Mouse (Mus musculus) MEL (cell line): ENCODE measurements around the gene Sec24a. TPM values are rescaled to one million over a fixed set of nuclear protein-coding genes. Genes with fewer than 3 reads are reported as not detected.

Source experiments
- DNase-seq: peaks from one replicate; pipeline ENCODE4 v3.0.0; 2011; ENCODE audit warnings: low read depth, low spot score
- H3K27ac ChIP-seq: 2 replicates; pipeline ENCODE4 v1.5.1; 2012; ENCODE audit warnings: low read depth, mild to moderate bottlenecking, control low read depth, low read length, moderate library complexity; ENCODE audit not compliant: control insufficient read depth
- H3K27me3 ChIP-seq, 2 experiments: fragments of 150-350 bp in 1 of 2; sonication (generic) in 1 of 2; 2 replicates each; pipeline ENCODE4 v1.6.1; 2012; ENCODE audit warnings: low read length in 2 of 2, mild to moderate bottlenecking in 2 of 2, improper control_type of control experiment in 1 of 2, moderate library complexity in 1 of 2; ENCODE audit not compliant: insufficient read depth in 2 of 2, control insufficient read depth in 1 of 2
- H3K36me3 ChIP-seq, 2 experiments: 2 replicates each; pipeline ENCODE4 v1.6.1; 2012 to 2014; ENCODE audit warnings: low read length in 2 of 2, improper control_type of control experiment in 1 of 2, inconsistent platforms in 1 of 2, mild to moderate bottlenecking in 1 of 2; ENCODE audit not compliant: insufficient read depth in 2 of 2, control insufficient read depth in 1 of 2
- H3K4me1 ChIP-seq, 2 experiments: fragments of 150-350 bp in 1 of 2; sonication (generic) in 1 of 2; 2 replicates each; pipeline ENCODE4 v1.6.1; 2012; ENCODE audit warnings: low read length in 2 of 2, improper control_type of control experiment in 1 of 2, mild to moderate bottlenecking in 1 of 2; ENCODE audit not compliant: insufficient read depth in 2 of 2, control insufficient read depth in 1 of 2
- H3K4me3 ChIP-seq, 2 experiments: fragments of 150-350 bp in 1 of 2; sonication (generic) in 1 of 2; 2 replicates each; pipeline ENCODE4 v1.5.1; 2012; ENCODE audit warnings: low read depth in 2 of 2, low read length in 2 of 2, mild to moderate bottlenecking in 2 of 2, moderate library complexity in 2 of 2, control low read depth in 1 of 2, improper control_type of control experiment in 1 of 2; ENCODE audit not compliant: control insufficient read depth in 1 of 2, insufficient read depth in 1 of 2
- H3K79me2 ChIP-seq: 2 replicates; pipeline ENCODE4 v1.6.1; 2012; ENCODE audit warnings: mild to moderate bottlenecking, low read length, moderate library complexity; ENCODE audit not compliant: control insufficient read depth, poor library complexity, insufficient read depth
- H3K9ac ChIP-seq: 2 replicates; pipeline ENCODE4 v1.6.1; 2012; ENCODE audit warnings: low read depth, mild to moderate bottlenecking, control low read depth, low read length, moderate library complexity; ENCODE audit not compliant: control insufficient read depth, poor library complexity, severe bottlenecking
- H3K9me3 ChIP-seq: fragments of 150-350 bp; sonication (generic); replicated peaks from 2 replicates; pipeline ENCODE4 v1.6.1; 2012; ENCODE audit warnings: mild to moderate bottlenecking, low read length, improper control_type of control experiment, moderate library complexity; ENCODE audit not compliant: insufficient read depth
- BHLHE40 ChIP-seq: IDR thresholded peaks from 2 replicates; pipeline ENCODE4 v1.6.1; 2012; ENCODE audit warnings: low read depth, mild to moderate bottlenecking, inconsistent platforms, low read length, improper control_type of control experiment, borderline replicate concordance
- CHD1 ChIP-seq: IDR thresholded peaks from 2 replicates; pipeline ENCODE4 v1.6.1; 2012; ENCODE audit warnings: low read depth, mild to moderate bottlenecking, inconsistent platforms, low read length, improper control_type of control experiment
- CTCF ChIP-seq, 3 experiments: IDR thresholded peaks in 2 of 3; conservative IDR thresholded peaks in 1 of 3; 2 replicates each; pipeline ENCODE4 v1.5.1; 2011 to 2012; ENCODE audit warnings: low read length in 3 of 3, low read depth in 2 of 3, mild to moderate bottlenecking in 2 of 3, improper control_type of control experiment in 1 of 3, inconsistent platforms in 1 of 3, mixed read lengths in 1 of 3, moderate library complexity in 1 of 3; ENCODE audit not compliant: control insufficient read depth in 1 of 3, insufficient read depth in 1 of 3, poor library complexity in 1 of 3, severe bottlenecking in 1 of 3
- E2F4 ChIP-seq: IDR thresholded peaks from 2 replicates; pipeline ENCODE4 v1.6.1; 2011; ENCODE audit warnings: low read depth, low read length, improper control_type of control experiment, borderline replicate concordance
- ELF1 ChIP-seq: IDR thresholded peaks from 2 replicates; pipeline ENCODE4 v1.6.1; 2014; ENCODE audit warnings: low read depth, mild to moderate bottlenecking, inconsistent platforms, low read length, improper control_type of control experiment, moderate library complexity
- GABPA ChIP-seq: IDR thresholded peaks from 2 replicates; pipeline ENCODE4 v1.6.1; 2012; ENCODE audit warnings: low read depth, mild to moderate bottlenecking, inconsistent platforms, low read length, improper control_type of control experiment, moderate library complexity
- HCFC1 ChIP-seq: IDR thresholded peaks from 2 replicates; pipeline ENCODE4 v1.6.1; 2012; ENCODE audit warnings: low read depth, mild to moderate bottlenecking, inconsistent platforms, low read length, improper control_type of control experiment, moderate library complexity
- JUND ChIP-seq: IDR thresholded peaks from 2 replicates; pipeline ENCODE4 v1.6.1; 2011; ENCODE audit warnings: low read depth, mild to moderate bottlenecking, improper control_type of control experiment, low read length
- MAFK ChIP-seq: IDR thresholded peaks from 2 replicates; pipeline ENCODE4 v1.6.1; 2011; ENCODE audit warnings: low read depth, mild to moderate bottlenecking, low read length, improper control_type of control experiment, borderline replicate concordance
- MAX ChIP-seq: IDR thresholded peaks from 2 replicates; pipeline ENCODE4 v1.6.1; 2011; ENCODE audit warnings: low read length, improper control_type of control experiment
- MAZ ChIP-seq: IDR thresholded peaks from 2 replicates; pipeline ENCODE4 v1.6.1; 2012; ENCODE audit warnings: low read depth, mild to moderate bottlenecking, inconsistent platforms, low read length, improper control_type of control experiment
- MXI1 ChIP-seq: IDR thresholded peaks from 2 replicates; pipeline ENCODE4 v1.6.1; 2011; ENCODE audit warnings: mild to moderate bottlenecking, low read depth, low read length, improper control_type of control experiment
- MYB ChIP-seq: IDR thresholded peaks from 2 replicates; pipeline ENCODE4 v1.6.1; 2011; ENCODE audit warnings: mild to moderate bottlenecking, low read depth, low read length, improper control_type of control experiment
- MYC ChIP-seq: IDR thresholded peaks from 2 replicates; pipeline ENCODE4 v1.6.1; 2011; ENCODE audit warnings: low read depth, mild to moderate bottlenecking, low read length, improper control_type of control experiment, moderate library complexity
- NELFE ChIP-seq: IDR thresholded peaks from 2 replicates; pipeline ENCODE4 v1.6.1; 2011; ENCODE audit warnings: low read depth, low read length, improper control_type of control experiment
- POLR2A ChIP-seq, 2 experiments: IDR thresholded peaks; 2 replicates each; pipeline ENCODE4 v1.6.1; 2011 to 2012; ENCODE audit warnings: low read length in 2 of 2, mild to moderate bottlenecking in 2 of 2, control low read depth in 1 of 2, improper control_type of control experiment in 1 of 2, low read depth in 1 of 2, moderate library complexity in 1 of 2; ENCODE audit not compliant: control insufficient read depth in 1 of 2, insufficient read depth in 1 of 2, poor library complexity in 1 of 2
- POLR2AphosphoS2 ChIP-seq: IDR thresholded peaks from 2 replicates; pipeline ENCODE4 v1.6.1; 2011; ENCODE audit warnings: low read length, improper control_type of control experiment
- RAD21 ChIP-seq: IDR thresholded peaks from 2 replicates; pipeline ENCODE4 v1.6.1; 2011; ENCODE audit warnings: mild to moderate bottlenecking, low read depth, low read length, improper control_type of control experiment
- RCOR1 ChIP-seq: IDR thresholded peaks from 2 replicates; pipeline ENCODE4 v1.6.1; 2012; ENCODE audit warnings: low read depth, mild to moderate bottlenecking, inconsistent platforms, low read length, improper control_type of control experiment
- SMC3 ChIP-seq: IDR thresholded peaks from 2 replicates; pipeline ENCODE4 v1.6.1; 2011; ENCODE audit warnings: low read depth, low read length, improper control_type of control experiment
- TBP ChIP-seq: IDR thresholded peaks from 2 replicates; pipeline ENCODE4 v1.8.0; 2011; ENCODE audit warnings: low read depth, low read length, improper control_type of control experiment
- TCF12 ChIP-seq: IDR thresholded peaks from 2 replicates; pipeline ENCODE4 v1.6.1; 2014; ENCODE audit warnings: low read depth, mild to moderate bottlenecking, inconsistent platforms, low read length, improper control_type of control experiment, moderate library complexity
- UBTF ChIP-seq: IDR thresholded peaks from 2 replicates; pipeline ENCODE4 v1.6.1; 2012; ENCODE audit warnings: low read depth, mild to moderate bottlenecking, inconsistent platforms, low read length, improper control_type of control experiment, moderate library complexity, borderline replicate concordance; ENCODE audit not compliant: insufficient read depth
- USF1 ChIP-seq: IDR thresholded peaks from 2 replicates; pipeline ENCODE4 v1.6.1; 2014; ENCODE audit warnings: low read depth, mild to moderate bottlenecking, inconsistent platforms, low read length, improper control_type of control experiment, moderate library complexity
- USF2 ChIP-seq, 2 experiments: IDR thresholded peaks; 2 replicates each; pipeline ENCODE4 v1.6.1; 2011 to 2012; ENCODE audit warnings: improper control_type of control experiment in 2 of 2, low read length in 2 of 2, borderline replicate concordance in 1 of 2, inconsistent platforms in 1 of 2, low read depth in 1 of 2, mild to moderate bottlenecking in 1 of 2; ENCODE audit not compliant: insufficient read depth in 1 of 2
- ZC3H11A ChIP-seq: IDR thresholded peaks from 2 replicates; pipeline ENCODE4 v1.6.1; 2012; ENCODE audit warnings: low read depth, mild to moderate bottlenecking, inconsistent platforms, low read length, improper control_type of control experiment
- ZKSCAN1 ChIP-seq: IDR thresholded peaks from 2 replicates; pipeline ENCODE4 v1.6.1; 2012; ENCODE audit warnings: low read depth, mild to moderate bottlenecking, inconsistent platforms, low read length, improper control_type of control experiment, moderate library complexity
- ZMIZ1 ChIP-seq: IDR thresholded peaks from 2 replicates; pipeline ENCODE4 v1.6.1; 2012; ENCODE audit warnings: low read depth, mild to moderate bottlenecking, inconsistent platforms, low read length, improper control_type of control experiment, moderate library complexity
- ZNF384 ChIP-seq: IDR thresholded peaks from 2 replicates; pipeline ENCODE4 v1.6.1; 2012; ENCODE audit warnings: low read depth, mild to moderate bottlenecking, inconsistent platforms, low read length, improper control_type of control experiment
- polyA plus RNA-seq, 2 experiments: library from polyadenylated mRNA; stranded (reverse) in 1 of 2; unstranded in 1 of 2; fragments of >175 nt in 1 of 2; fragments of >200 nt in 1 of 2; gene quantifications; 2 replicates each; pipeline versions ENCODE4 v1.2.1 to v1.2.4; 2012; ENCODE audit warnings: low replicate concordance in 2 of 2, low read depth in 1 of 2; ENCODE audit not compliant: insufficient read length in 2 of 2, insufficient read depth in 1 of 2, missing spikeins in 1 of 2
- total RNA-seq: library from RNA; depleted of rRNA; stranded (reverse); fragments of 300-350 nt; gene quantifications from 2 replicates; pipeline ENCODE4 v1.2.3, GENCODE M21; 2012

Gene Sec24a
- total and polyA plus RNA-seq, 3 experiments = 5.3 to 38.2 (median 14.1) TPM

DNA sequence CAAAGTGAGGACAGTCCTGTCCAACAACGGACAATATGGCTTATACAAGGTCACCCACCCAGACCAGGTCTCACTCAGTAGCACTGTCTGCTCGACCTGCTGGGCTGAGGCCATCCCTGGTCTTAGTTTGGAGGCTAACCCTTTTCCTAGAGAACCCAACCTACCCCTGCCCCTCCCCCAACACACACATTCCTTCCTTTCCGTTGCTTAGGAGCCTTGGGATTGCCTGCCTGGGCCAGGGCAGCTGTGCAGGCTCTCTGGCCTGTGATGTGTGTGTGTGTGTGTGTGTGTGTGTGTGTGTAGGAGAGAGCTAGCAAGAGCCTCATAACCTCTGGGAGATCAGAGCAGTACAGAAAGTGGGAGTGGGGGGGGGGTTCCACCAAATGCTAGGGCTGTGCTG, 114.9 kb downstream of the Sec24a start:
- no peak overlapping the region for H3K27ac ChIP-seq
- no peak overlapping the region for H3K9ac ChIP-seq
- peaks cover 1 to 2% of the 10 kb centered on the region in 2 experiments; a peak in 1 of 4 replicates for H3K4me1 ChIP-seq
- no peaks in the 10 kb centered on the region for H3K9me3 ChIP-seq
- TF ChIP-seq MXI1 (no peak), ZKSCAN1 (no peak), JUND (no peak), POLR2AphosphoS2 (no peak), ZNF384 (no peak), NELFE (no peak), MAZ (no peak), POLR2A (IDR thresholded peaks at IDR 0.05; ENCODE audit: control insufficient read depth in 1 of 2, insufficient read depth in 1 of 2, low read depth in 1 of 2, low read length in 2 of 2, poor library complexity in 1 of 2) (no peak), E2F4 (no peak), RCOR1 (no peak), USF1 (no peak), CTCF (IDR thresholded peaks at IDR 0.05 in 2 of 3, conservative IDR thresholded peaks at IDR 0.05 in 1 of 3; ENCODE audit: control insufficient read depth in 1 of 3, insufficient read depth in 1 of 3, low read depth in 2 of 3, low read length in 3 of 3, poor library complexity in 1 of 3, severe bottlenecking in 1 of 3) (no peak), MYB (no peak), CHD1 (no peak), ELF1 (no peak)
- H3K36me3 ChIP-seq = no peaks in the 10 kb centered on the region
- H3K27me3 ChIP-seq = no peaks in the 10 kb centered on the region
- H3K79me2 ChIP-seq = peaks cover 3% of the 10 kb centered on the region; the same call in 1 of the 2 replicates
- H3K4me3 ChIP-seq = no peak overlapping the region
- no peak for DNase-seq

DNA sequence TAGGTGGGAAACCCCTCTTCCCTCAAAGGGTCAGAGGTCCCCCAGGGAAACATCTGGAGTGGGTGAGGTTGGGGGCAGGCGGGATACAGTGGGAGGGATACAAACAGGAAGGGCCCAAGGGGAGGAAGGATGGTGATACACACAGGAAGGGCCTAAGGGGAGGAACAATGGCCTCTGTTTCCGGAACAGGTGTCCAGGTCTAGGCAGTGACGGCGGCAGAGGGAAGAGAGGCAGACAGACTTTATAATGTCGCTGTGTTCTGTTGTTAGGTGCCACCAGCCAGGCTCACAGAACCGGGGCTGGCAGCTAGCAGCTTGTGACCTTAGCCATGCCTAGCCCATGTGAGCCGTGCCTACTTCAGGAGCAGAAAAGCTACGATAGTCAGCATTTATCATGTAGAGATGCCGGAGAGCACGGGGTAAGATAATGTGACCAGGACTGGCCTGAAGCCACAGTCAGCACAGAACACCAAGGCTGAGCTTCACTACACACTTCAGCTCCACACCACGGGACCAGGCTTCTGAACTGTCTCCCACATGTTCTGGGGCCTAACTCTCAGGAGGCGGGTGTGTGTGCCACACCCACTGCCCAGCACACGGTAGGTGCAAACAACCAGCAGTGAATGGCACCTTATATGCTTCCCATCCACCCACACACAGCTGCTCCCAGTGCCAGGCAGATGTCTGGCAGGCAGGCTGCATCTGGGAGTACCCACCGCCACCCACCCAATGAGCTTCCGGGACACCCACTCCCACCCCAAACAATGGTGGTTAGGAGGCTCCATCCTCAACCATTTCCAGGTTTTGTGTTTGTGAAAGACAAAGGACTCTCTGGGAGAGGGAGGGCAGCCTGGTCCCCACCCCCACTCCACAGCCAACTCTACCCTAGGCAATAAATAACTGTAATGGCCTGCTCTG, 116.4 kb downstream of the Sec24a start:
- Histone ChIP-seq H3K4me3 (no peak overlapping the region), H3K9me3 (no peaks in the 10 kb centered on the region), H3K27ac (no peak overlapping the region), H3K27me3 (no peaks in the 10 kb centered on the region), H3K4me1 (peaks cover 1 to 2% of the 10 kb centered on the region in 2 experiments; a peak in 1 of 4 replicates), H3K79me2 (peaks cover 3% of the 10 kb centered on the region; the same call in 1 of the 2 replicates), H3K36me3 (no peaks in the 10 kb centered on the region), H3K9ac (no peak overlapping the region)
- no peak for DNase-seq
- TF ChIP-seq MAFK = no peak
- TF ChIP-seq USF2 (IDR thresholded peaks at IDR 0.05; ENCODE audit: borderline replicate concordance in 1 of 2, insufficient read depth in 1 of 2, low read depth in 1 of 2, low read length in 2 of 2) = no peak
- TF ChIP-seq UBTF = no peak
- TF ChIP-seq ZC3H11A = no peak
- no peak for TF ChIP-seq ZMIZ1
- no peak for TF ChIP-seq BHLHE40
- TF ChIP-seq MYC = no peak
- no peak for TF ChIP-seq CTCF (IDR thresholded peaks at IDR 0.05 in 2 of 3, conservative IDR thresholded peaks at IDR 0.05 in 1 of 3; ENCODE audit: control insufficient read depth in 1 of 3, insufficient read depth in 1 of 3, low read depth in 2 of 3, low read length in 3 of 3, poor library complexity in 1 of 3, severe bottlenecking in 1 of 3)
- no peak for TF ChIP-seq TCF12
- TF ChIP-seq GABPA = no peak
- no peak for TF ChIP-seq HCFC1
- no peak for TF ChIP-seq MAX
- TF ChIP-seq TBP = no peak
- no peak for TF ChIP-seq MYB
- no peak for TF ChIP-seq MAZ
- TF ChIP-seq POLR2A (IDR thresholded peaks at IDR 0.05; ENCODE audit: control insufficient read depth in 1 of 2, insufficient read depth in 1 of 2, low read depth in 1 of 2, low read length in 2 of 2, poor library complexity in 1 of 2) = no peak
- no peak for TF ChIP-seq RAD21
- TF ChIP-seq RCOR1 = no peak
- TF ChIP-seq SMC3 = no peak
